Mouse (Mus musculus) CH12.LX (cell line): Measurements from ENCODE around the gene Btbd9.

ENCODE experiments used
- EP300 ChIP-seq: IDR thresholded peaks from 2 replicates; pipeline ENCODE4 v1.6.1; 2011; ENCODE audit warnings: low read length, improper control_type of control experiment
- ZC3H11A ChIP-seq: IDR thresholded peaks from 2 replicates; pipeline ENCODE4 v1.6.1; 2012; ENCODE audit warnings: low read depth, mild to moderate bottlenecking, inconsistent platforms, low read length, improper control_type of control experiment

DNA sequence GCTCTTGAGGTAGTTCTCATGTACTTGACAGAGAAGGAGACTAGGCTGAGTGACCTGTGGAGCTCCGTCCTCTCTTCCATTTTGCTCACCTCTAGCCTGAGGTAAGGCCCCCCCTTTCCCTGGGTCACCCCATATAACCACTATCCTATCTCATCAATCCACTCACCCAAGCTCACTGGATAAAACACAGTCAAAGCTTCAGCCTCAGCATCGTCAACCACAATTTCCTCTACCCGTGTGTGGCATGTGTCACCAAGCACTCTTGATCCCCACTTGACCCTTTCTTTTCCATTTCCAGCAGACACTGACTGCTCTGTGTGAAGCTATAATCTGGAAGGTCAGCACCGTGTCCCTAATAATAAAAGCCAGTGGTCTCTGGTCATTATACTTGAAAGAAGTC, 157.8 kb downstream of the Btbd9 start:
- TF ChIP-seq ZC3H11A (no peak), EP300 (no peak)
